Mouse (Mus musculus) neutrophil, adult 5-6 weeks (primary cell): ENCODE results near the gene Nadsyn1. TPM values are rescaled to one million over a fixed set of nuclear protein-coding genes. Genes with fewer than 3 reads are reported as not detected.
A peak's percentile ranks its signal among the peaks of the same experiment; 100 is the strongest.

Experiments used
- ATAC-seq: fragments of 151-379, 151-347 bp; 2 replicates; pipeline ENCODE4 v1.8.0; 2017; ENCODE audit warnings: mild to moderate bottlenecking, moderate TSS enrichment; ENCODE audit not compliant: insufficient number of reproducible peaks, poor library complexity, low FRiP score, severe bottlenecking; ENCODE audit errors: extremely low read depth
- total RNA-seq: library from RNA; stranded (forward); fragments of 200-1000 nt; gene quantifications from 2 replicates; pipeline ENCODE4 v1.2.3, GENCODE M21; 2017

The Nadsyn1 gene
- total RNA-seq, 1 experiment from 2014 or later = 21.8 TPM

DNA sequence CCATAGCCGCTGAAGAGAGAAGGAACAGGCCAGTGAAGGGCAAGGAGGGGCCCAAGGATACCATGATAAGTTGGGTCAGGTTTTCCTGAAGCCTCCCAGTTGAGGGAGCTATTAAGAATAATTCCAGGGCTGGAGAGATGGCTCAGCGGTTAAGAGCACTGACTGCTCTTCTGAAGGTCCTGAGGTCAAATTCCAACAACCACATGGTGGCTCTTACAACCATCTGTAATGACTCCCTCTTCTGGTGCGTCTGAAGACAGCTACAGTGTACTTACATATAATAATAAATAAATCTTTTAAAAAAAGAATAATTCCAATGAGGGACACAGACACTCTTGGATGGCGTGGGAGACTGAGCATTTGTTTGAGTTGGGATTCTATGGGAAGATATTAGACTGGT, 3.4 kb downstream of the Nadsyn1 start:
- ATAC-seq = no peak

DNA sequence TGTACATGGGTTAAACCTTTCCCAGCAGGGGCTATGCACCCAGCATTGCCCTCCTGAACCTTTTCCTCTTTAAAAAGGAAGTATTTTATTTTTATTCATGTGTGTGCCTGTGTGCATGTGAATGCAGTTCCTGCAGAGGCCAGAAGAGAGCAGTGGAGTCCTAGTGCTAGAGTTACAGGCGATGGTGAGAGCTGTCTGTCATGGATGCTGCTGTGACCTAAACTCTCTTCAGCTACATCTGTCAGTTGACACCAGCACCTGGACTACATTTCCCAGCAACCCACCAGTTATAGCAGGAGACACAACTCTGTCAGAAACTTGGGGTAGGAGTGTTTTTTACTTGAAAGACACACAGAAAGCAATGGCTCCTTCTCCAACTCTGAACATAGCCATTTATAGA, 13.7 kb downstream of the Nadsyn1 start:
- ATAC-seq = no peak

DNA sequence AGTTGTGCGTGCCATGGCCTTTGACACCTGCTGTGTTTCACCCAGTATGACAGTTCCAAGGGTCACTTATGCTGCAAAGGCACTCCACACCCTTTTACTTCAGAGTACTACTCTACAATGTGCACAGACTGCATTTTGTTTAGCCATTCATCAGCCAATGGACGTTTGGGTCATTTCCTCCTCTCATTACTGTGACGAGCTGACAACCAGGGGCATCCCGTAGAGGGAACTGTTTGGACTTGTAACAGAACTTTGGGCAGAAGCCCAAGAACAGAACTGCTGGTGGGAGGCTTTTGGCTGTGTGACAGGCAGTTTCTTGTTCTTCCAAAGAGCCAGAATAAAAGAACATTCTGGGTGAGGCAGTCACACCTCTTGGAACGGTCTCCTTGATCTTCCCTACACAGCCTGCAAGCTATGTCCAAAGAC, 17.4 kb downstream of the Nadsyn1 start:
- no peak for ATAC-seq

DNA sequence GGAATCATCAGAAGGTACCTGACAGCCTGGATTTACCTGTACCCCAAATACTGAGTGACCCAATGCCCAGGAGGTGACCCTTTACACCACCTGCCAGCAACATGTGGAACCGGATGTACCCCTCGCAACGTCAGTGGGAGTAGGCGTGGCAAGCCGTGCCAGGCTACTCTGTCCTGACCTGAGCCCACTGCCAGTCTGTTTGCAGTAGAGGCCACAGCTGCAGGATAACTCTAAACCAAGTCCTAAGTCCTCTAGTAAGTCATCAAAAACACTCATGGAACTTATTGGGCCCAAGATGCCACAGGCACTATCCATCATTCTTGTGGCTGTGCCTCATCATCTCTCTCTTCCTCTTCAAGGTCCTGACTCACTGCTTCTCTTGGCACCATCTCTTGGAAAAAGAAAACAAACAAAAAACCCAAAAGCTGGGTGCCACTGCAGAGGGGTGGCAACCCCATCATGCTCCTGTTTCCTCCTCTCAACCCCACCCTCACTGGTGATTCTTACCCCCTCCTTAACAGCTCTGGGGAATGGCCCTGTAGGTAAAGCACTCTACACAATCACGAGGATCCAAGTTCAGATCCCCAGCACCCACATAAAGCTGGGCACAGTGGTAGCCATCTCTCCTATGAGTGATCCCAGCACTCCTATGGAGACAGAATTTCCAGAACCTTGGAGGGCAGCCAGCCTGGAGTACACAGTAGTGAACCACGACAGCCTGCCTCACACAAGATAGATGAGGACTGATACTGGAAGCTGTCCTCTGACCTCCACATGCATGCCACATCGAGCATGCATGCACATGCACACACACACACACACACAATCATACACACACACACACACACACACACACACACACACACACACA, 21.2 kb downstream of the Nadsyn1 start:
- ATAC-seq = no peak

DNA sequence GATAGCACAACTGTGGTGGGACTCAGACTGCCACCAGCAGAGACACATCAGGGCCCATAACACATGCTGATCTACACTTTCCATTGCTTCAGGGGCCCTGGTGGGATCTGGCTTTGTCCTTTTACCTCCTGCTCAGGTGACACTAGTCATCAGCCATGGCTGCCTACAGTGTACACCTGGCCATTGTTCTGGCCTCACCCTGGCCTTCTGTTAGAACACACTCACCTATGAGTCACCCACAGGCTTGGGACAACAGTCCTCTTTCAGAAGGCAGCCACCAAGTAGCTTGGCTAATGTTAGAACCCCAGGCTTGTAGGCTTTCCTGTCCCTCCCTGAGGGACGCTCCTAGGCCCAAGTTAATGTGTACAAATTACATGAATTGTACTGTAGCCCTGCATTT, 21.9 kb downstream of the Nadsyn1 start:
- no peak for ATAC-seq

DNA sequence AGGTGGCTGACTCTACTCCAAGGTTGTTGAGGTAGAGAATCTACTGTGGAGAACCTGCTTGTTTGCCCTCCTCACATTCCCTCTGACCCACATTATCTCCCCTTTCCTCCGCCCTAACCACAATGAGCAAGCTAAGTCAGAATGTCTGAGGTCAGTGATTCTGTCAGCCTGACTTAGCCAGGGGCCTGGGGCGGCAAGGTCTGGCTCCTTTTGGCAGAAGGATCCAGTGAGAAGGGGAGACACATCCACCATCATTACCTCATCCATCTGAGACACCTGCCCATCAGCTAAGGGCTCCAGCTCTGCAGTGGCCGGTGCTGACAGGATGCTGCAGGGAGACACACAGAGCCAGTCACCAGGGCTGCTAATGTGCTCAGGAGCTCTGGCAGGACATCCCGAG, 23.9 kb downstream of the Nadsyn1 start:
- ATAC-seq = no peak

DNA sequence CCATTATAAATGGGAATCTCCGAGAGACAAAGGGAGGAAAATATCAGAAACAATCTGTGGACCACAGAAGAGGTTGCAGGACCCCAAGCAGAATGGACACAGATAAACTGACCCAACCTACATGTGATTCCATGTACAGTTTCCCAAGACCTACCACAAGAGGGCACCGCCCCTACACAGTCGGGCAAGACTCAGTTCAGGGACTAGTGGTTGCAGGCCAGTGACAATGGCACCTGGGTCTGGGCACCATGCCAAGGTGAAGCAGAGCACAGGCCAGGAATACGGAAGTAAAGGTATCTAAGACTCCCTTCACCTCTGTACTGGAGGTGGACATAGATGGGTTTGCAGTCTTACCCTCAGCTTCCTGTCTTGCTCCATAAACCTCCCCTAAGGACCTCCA, 29.5 kb downstream of the Nadsyn1 start:
- peak; percentile 77 for ATAC-seq

DNA sequence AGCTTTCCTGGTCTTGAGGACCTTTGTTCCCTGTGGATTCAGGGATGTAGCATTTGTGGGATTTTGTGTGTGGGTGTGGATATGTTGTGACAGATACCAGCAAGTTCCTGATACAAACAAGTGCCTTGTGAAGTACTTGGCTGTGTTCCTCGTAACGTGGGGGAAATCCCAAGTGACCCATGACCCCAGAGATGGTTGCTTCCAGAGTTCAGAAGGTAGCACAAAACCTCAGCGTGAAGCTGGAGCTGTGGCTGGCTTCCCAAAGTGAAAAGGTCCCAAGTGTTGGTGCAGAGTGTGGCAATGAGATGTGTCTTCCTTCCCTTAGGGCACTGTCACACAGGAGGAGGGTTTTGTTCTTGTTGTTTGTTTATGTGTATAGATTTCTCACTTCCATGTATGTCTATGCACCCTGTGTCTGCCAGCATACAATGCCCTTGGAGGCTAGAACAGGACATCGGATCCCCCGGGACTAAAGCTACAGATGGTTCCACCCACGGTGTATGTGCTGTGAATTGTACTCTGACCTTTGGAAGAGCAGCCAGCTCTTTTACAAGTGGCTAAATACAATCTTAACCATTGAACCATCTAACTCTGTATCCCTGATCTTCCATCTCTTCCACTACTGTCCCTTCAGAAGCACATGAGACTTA, 30.2 kb downstream of the Nadsyn1 start:
- no peak for ATAC-seq

DNA sequence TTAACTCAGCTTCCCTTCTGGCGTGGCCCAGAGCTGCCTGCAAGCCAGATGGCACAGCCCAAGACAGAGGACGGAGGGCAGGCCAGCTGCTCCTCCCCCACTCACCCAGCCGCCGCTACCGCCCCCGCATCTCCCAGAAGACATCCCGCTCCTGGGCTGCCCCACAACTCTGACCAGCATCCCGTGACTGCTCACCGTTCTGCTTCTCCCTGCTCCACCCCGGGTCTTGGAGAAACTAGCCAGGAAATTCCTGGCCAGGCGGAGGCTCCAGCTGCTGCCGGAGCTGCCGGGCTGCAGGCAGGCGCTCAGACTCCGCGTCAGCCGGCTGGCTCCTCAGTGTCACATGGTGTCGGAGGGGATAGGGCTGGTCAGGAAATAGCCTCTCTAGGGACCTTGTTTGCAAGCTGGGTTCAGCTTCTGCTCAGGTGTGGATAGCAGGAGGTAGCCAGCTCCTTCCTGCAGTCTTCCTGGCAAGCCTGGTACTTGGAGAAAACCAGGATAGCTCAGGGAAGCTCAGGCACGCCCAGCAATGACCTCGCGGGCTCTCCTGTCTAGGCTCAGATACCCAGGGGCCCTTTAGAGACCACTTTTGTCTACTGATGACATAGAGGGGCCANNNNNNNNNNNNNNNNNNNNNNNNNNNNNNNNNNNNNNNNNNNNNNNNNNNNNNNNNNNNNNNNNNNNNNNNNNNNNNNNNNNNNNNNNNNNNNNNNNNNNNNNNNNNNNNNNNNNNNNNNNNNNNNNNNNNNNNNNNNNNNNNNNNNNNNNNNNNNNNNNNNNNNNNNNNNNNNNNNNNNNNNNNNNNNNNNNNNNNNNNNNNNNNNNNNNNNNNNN, 38.4 kb downstream of the Nadsyn1 start, which contains the start of gene Mrgpre:
Gene Mrgpre (minus strand): TSS at position 505 of the 834 bp plus-strand sequence.
- peak; percentile 44 for ATAC-seq

DNA sequence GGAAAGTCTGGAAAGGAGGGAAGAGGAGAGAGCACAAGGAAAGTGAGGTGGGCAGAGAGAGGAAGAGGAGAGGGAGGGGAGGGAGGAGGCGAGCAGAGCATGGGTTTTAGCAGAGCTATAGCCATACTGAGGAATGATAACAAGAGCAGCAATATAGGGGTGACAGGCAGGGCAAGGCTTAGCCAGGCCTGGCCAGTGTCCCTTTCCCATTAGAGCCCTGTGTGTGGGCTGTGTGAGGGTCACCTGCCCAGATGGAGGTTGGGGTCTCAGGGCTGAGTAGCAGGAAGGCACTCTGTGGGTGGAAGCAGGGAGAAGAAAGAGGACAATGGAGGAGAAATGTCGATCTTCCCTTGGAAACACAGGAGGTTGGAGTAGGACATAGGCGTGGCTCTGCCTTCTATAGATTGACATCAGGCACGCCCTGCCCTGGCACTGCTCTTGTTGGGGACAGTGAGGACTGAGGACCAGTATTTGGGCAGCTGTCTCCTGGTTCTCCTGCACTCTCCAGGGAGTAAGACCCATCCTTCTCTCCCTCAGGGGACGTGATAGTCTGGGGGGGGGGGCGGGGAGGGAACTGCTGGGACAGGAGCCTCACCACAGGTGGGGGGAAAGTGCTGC, 39.2 kb downstream of the Nadsyn1 start:
- no peak for ATAC-seq

DNA sequence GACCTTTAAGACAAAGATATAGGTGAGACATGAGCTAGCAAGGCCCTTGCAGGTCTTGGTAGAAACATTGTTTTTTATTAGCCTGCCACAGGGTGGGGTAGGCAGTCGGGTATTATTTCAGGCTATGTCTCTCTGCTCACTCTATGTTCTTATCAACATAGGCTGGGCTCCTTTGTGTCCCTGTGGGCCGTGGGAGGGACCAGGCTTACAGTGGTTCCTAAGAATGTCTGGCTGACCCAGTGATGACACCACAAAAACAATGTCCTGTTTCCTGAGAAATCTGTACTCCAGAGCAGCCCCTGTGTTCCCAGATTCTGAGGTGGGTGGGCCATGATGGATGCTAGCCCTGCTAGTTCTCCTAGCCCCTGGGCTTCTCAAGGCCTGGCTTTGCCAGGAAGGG, 45.3 kb downstream of the Nadsyn1 start:
- no peak for ATAC-seq

DNA sequence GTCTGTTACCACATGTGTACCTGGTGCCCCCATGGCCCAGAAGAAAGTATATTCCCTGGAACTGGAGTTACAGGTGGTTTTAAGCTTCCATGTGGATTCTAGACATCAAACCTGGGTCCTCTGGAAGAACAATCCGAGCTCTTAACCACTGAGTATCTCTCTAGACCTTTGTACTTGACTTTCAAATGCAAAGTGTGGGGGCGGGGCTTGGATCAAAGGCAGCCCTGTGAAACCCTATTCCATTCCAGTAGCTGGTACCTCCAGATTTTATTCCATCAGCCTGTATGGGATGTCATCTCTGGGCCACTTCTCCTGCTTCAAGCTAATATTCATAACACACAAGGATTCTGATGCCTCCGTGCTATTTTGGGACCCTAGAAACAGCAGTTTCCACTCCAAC, 46.5 kb downstream of the Nadsyn1 start:
- no peak for ATAC-seq

DNA sequence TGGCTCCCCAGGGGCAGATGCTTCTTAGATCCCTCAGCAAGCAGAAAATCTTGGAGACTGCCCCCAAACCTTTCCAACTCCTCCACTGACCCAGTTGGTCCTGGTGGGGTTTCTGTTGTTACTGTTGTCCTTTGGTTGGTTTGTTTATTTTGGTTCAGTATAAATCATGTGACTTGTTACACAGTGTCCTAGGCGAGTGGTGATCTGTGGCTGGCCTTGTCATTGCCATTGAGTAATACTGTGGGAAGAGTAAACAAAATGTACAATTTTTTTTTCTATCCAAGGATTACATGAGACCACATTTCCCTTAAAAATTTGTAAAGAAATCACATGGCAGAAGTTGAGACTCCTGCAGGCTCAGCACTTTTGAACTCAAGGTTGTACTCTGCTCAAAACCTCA, 53.2 kb downstream of the Nadsyn1 start:
- ATAC-seq = no peak

DNA sequence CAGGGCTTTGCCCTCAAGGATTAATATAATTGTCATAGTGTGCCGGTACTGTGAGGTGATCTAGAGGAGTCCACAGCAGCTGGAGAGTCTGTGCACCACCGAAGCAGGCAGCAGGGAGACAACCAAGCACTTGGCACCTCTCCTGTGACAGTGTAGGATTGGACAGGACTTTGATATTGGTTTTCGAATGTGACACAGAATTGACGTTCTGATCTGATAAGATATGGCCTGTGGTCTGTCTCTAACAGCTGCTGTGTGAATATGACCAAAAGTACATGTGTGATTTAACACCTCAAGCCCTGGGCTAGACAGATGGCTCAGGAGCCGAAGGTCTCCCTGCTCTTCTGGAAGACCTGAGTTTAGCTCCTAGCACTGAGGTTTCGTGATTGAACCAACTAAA, 54.4 kb downstream of the Nadsyn1 start:
- ATAC-seq = no peak

DNA sequence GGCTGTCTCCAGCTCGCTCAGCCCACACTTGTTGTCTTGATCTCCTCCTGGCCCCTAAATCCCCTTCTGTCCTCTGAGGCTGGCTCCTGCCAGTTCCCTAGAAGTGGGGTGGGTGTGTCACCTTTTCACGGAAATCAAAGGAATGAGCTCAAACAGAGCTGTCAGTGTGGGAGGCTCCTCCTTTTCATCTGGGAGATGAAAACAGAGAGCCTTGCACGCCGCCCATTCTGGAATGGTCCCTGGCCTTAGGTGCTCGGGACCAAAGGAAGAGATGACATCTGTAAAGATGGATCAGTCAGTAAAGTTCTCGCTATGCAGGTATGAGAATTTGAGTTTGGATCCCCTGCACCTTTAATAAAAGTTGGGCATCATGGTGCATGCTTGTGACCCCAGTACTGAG, 55.8 kb downstream of the Nadsyn1 start, which contains the start of gene Mrgprg:
Gene Mrgprg (minus strand): TSS at position 101 of the 400 bp plus-strand sequence.
- no peak for ATAC-seq

DNA sequence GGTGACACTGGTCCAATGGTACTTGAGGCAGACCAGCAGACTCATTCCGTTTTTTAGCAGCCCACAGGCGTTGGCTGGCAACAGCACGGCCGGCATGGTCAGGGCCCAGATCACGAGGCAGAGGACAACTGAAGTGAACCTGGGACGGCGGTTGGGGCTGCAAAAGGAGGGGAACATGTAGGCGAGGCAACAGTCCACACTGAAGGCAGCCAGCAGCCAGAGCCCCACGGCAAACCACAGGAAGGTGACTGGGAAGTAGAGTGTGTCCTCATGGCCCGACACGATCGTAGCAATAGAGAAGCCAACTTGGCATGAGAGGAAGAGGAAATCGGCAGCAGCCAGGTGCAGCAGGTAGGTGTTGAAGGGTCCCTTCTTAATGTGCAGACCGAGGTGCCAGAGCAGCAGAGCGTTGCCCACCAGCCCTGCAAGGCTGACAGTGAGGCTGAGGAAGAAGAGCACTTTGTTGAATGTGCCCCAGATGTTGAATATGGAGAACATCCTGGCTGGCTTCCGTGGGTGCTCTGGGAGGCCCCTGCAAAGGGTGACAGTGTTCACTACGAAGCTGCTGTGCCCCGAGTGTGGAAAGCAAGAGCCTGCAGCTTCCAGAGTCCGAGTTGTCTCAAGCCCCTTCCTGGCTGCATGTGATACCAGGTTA, 57.6 kb downstream of the Nadsyn1 start:
- no peak for ATAC-seq

DNA sequence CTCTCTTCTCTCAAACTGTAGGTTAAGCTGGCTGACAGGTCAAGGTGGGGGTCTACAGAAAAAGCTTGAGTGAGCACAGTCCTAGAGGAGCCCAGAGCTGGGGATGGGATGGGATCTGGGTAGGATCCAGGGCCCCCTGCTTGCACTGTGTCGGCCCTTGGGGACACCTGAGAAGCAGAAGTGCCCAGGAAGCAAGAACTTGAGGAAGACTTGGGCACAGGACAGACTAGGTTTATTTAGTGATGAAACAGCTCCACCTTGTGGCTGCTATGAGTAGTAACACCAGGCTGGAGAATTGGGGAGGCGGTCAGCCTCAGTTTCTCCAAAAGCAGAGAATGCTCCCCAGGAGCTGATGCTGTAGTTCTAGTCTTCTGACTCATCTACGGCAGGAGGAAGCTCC, 58.9 kb downstream of the Nadsyn1 start:
- peak; percentile 54; the same call in 1 of the 2 replicates for ATAC-seq

DNA sequence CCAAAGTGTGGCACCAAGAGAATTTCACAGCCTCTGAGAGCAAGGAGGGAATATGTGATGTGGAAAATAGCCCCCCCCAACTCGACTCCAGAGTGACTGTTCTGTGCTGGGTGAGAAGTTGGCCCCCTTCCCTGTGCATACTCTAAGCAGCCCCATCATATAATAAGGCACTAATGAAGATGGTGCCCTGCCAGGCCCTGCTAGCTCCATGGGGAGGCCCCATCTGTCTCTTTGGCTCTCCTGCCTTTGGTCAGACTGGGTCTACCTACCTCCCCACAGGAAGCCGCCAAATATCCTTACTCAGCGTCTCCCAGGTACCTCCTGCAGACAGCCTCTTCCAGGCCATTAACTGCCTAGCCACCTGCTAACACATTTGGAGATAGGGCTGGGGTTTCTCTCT, 63.7 kb downstream of the Nadsyn1 start:
- ATAC-seq = no peak

DNA sequence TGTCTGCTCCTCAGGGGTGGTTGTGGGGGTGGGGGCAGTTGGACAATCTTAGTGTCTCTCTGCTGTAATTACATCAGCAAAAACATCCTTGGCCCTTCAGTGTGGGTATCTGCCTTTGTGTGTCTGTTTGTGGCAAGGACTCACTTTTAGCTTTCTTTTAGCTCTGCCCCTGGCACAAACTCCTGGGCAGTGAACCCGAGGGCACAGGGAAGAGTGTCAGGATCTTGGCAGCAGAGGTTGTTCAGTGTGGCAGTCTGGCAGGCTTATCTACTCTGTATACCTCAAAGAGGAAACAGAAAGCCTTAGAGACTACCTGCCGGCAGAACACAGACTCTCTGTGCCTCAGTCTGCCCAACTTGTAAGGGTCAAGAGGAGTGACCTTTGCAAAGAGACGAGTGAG, 65.0 kb downstream of the Nadsyn1 start:
- no peak for ATAC-seq
